Mouse (Mus musculus): ENCODE results near the gene Mbnl2. TPM values are rescaled to one million over a fixed set of nuclear protein-coding genes. Genes with fewer than 3 reads are reported as not detected.
A peak's percentile ranks its signal among the peaks of the same experiment; 100 is the strongest.

The Mbnl2 gene
- total and polyA plus RNA-seq, 3 experiments = 5.6 to 8.6 TPM; not detected in 1

- Histone ChIP-seq H3K4me3 (ENCODE audit: control insufficient read depth in 1 of 2, insufficient read depth in 1 of 2, low read depth in 2 of 2, low read length in 2 of 2) (no peak overlapping the region), H3K9ac (ENCODE audit: control insufficient read depth, low read depth, low read length, poor library complexity, severe bottlenecking) (no peak overlapping the region), H3K79me2 (ENCODE audit: control insufficient read depth, insufficient read depth, low read length, poor library complexity) (no peaks in the 10 kb centered on the region), H3K27ac (ENCODE audit: control insufficient read depth, low read depth, low read length) (no peak overlapping the region), H3K36me3 (ENCODE audit: control insufficient read depth in 1 of 2, insufficient read depth in 2 of 2, low read length in 2 of 2) (peaks cover 0 to 4% of the 10 kb centered on the region in 2 experiments; a peak in 2 of 4 replicates), H3K4me1 (ENCODE audit: control insufficient read depth in 1 of 2, insufficient read depth in 2 of 2, low read length in 2 of 2) (no peaks in the 10 kb centered on the region; a peak in 1 of 4 replicates), H3K27me3 (ENCODE audit: control insufficient read depth in 1 of 2, insufficient read depth in 2 of 2, low read length in 2 of 2) (no peaks in the 10 kb centered on the region), H3K9me3 (replicated peaks; ENCODE audit: insufficient read depth, low read length) (no peaks in the 10 kb centered on the region)
- DNase-seq (ENCODE audit: low read depth, low spot score) = no peak
- TF ChIP-seq CTCF (IDR thresholded peaks at IDR 0.05 in 2 of 3, conservative IDR thresholded peaks at IDR 0.05 in 1 of 3; ENCODE audit: control insufficient read depth in 1 of 3, insufficient read depth in 1 of 3, low read depth in 2 of 3, low read length in 3 of 3, poor library complexity in 1 of 3, severe bottlenecking in 1 of 3) (no peak), CHD2 (IDR thresholded peaks at IDR 0.05; ENCODE audit: low read length) (no peak), EP300 (IDR thresholded peaks at IDR 0.05; ENCODE audit: low read depth in 1 of 2, low read length in 2 of 2) (no peak), E2F4 (IDR thresholded peaks at IDR 0.05; ENCODE audit: borderline replicate concordance, low read depth, low read length) (no peak), SMC3 (IDR thresholded peaks at IDR 0.05; ENCODE audit: low read depth, low read length) (no peak), CHD1 (IDR thresholded peaks at IDR 0.05; ENCODE audit: low read depth, low read length) (no peak), POLR2A (IDR thresholded peaks at IDR 0.05; ENCODE audit: control insufficient read depth in 1 of 2, insufficient read depth in 1 of 2, low read depth in 1 of 2, low read length in 2 of 2, poor library complexity in 1 of 2) (no peak), MYC (IDR thresholded peaks at IDR 0.05; ENCODE audit: low read depth, low read length) (no peak), RCOR1 (IDR thresholded peaks at IDR 0.05; ENCODE audit: low read depth, low read length) (no peak), HCFC1 (IDR thresholded peaks at IDR 0.05; ENCODE audit: low read depth, low read length) (no peak), POLR2AphosphoS2 (IDR thresholded peaks at IDR 0.05; ENCODE audit: low read length) (no peak), MAZ (IDR thresholded peaks at IDR 0.05; ENCODE audit: low read depth, low read length) (no peak), MAX (IDR thresholded peaks at IDR 0.05; ENCODE audit: low read length) (no peak), GABPA (IDR thresholded peaks at IDR 0.05; ENCODE audit: low read depth, low read length) (no peak), TBP (IDR thresholded peaks at IDR 0.05; ENCODE audit: low read depth, low read length) (no peak), MEF2A (IDR thresholded peaks at IDR 0.05; ENCODE audit: extremely low read depth, insufficient replicate concordance, low read depth, low read length, poor library complexity, severe bottlenecking) (no peak), TAL1 (IDR thresholded peaks at IDR 0.05; ENCODE audit: low read length) (no peak)
Observed at GRCm38 (mm10) chr14:120324883-120325480, 49.5 kb downstream of the Mbnl2 start.

DNA sequence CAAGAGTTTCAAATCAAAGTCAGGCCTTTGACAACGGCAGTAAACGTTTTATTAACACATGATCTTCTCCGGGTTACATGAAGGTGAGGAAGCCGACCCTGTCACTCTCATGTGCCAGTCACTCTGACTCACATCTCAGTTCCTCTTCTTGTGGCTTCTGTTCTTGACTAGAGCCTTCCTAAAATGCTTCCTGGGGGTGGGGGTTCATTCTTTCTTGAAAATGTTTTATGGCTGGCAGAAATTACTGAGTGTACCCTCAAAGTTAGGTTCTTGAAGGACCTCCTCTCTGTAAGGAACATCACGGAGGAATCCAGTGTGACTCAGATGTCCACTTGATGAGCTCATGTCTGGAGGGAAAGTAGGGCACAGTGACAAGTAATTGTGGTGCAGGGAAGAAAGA lies 50.2 kb downstream of the Mbnl2 start:
- peaks cover 0 to 4% of the 10 kb centered on the region in 2 experiments; a peak in 2 of 4 replicates for H3K36me3 ChIP-seq (ENCODE audit: control insufficient read depth in 1 of 2, insufficient read depth in 2 of 2, low read length in 2 of 2)
- H3K9ac ChIP-seq (ENCODE audit: control insufficient read depth, low read depth, low read length, poor library complexity, severe bottlenecking) = no peak overlapping the region
- H3K27me3 ChIP-seq (ENCODE audit: control insufficient read depth in 1 of 2, insufficient read depth in 2 of 2, low read length in 2 of 2) = no peaks in the 10 kb centered on the region
- H3K79me2 ChIP-seq (ENCODE audit: control insufficient read depth, insufficient read depth, low read length, poor library complexity) = no peaks in the 10 kb centered on the region
- H3K9me3 ChIP-seq (replicated peaks; ENCODE audit: insufficient read depth, low read length) = no peaks in the 10 kb centered on the region
- DNase-seq (ENCODE audit: low read depth, low spot score) = peak; percentile 49
- H3K4me3 ChIP-seq (ENCODE audit: control insufficient read depth in 1 of 2, insufficient read depth in 1 of 2, low read depth in 2 of 2, low read length in 2 of 2) = no peak overlapping the region
- no peak overlapping the region for H3K27ac ChIP-seq (ENCODE audit: control insufficient read depth, low read depth, low read length)
- TF ChIP-seq MYB (IDR thresholded peaks at IDR 0.05; ENCODE audit: low read depth, low read length) = no peak
- peak; percentile 27; the same call in 1 of the 2 replicates for TF ChIP-seq BHLHE40 (IDR thresholded peaks at IDR 0.05; ENCODE audit: borderline replicate concordance, low read depth, low read length)
- TF ChIP-seq EP300 (IDR thresholded peaks at IDR 0.05; ENCODE audit: low read depth in 1 of 2, low read length in 2 of 2) = 0 out of 4 replicates have a peak, but pooled peaks of 1 of the 2 experiments have one; percentile 11
- H3K4me1 ChIP-seq (ENCODE audit: control insufficient read depth in 1 of 2, insufficient read depth in 2 of 2, low read length in 2 of 2) = no peaks in the 10 kb centered on the region; a peak in 1 of 4 replicates

Measured in MEL (cell line).